Mouse (Mus musculus): ENCODE results near the gene Frmd4a. TPM values are rescaled to one million over a fixed set of nuclear protein-coding genes. Genes with fewer than 3 reads are reported as not detected.
"Not testable (repeated sequence)": the region's sequence is repeated elsewhere in the genome, so short reads cannot be mapped to it uniquely, and the experiment has no call there.

The Frmd4a gene
- polyA plus RNA-seq, 1 experiment from 2014 or later = 16.7 TPM

GRCm38 (mm10) chr2:4332441-4332840 lies 314.9 kb downstream of the Frmd4a start:
- Histone ChIP-seq H3K4me3 (no peak overlapping the region), H3K27ac (no peak overlapping the region), H3K4me1 (no peaks in the 10 kb centered on the region), H3K9ac (no peak overlapping the region), H3K9me3 (replicated peaks) (no peaks in the 10 kb centered on the region), H3K36me3 (no peaks in the 10 kb centered on the region), H3K27me3 (replicated peaks) (no peaks in the 10 kb centered on the region; the same call in none of the 2 replicates), H3K4me2 (no peak overlapping the region)
- 35% methylated on average over 8 of the region's 8 CpGs for WGBS (ENCODE audit: insufficient replicate concordance)
- ATAC-seq = no peak

DNA sequence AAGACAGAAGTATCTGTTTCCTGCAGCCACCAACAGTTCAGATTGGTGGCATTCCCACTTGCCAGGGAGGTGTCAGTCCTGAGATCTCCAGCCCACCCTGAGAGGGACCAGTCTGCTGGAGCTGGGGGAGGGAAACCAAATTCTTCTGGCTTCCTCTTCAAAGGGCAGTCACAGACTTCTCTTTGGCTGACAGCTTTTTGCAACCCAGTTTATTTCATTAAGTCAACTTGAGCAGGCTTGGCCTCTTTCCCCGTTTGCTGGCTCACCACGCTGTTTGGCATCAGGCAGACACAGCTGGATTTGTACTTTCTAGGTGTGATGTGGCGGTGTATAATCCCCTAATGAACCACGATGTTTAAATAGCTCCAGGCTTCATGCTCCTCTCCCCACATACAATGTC lies 316.7 kb downstream of the Frmd4a start:
- ATAC-seq = no peak
- H3K4me3 ChIP-seq = no peak overlapping the region
- H3K9ac ChIP-seq = no peak overlapping the region
- no peaks in the 10 kb centered on the region for H3K36me3 ChIP-seq
- H3K9me3 ChIP-seq (replicated peaks) = no peaks in the 10 kb centered on the region
- no peak overlapping the region for H3K4me2 ChIP-seq
- no peak overlapping the region for H3K27ac ChIP-seq
- H3K4me1 ChIP-seq = no peaks in the 10 kb centered on the region
- WGBS (ENCODE audit: insufficient replicate concordance) = 30% methylated on average over 4 of the region's 4 CpGs
- no peaks in the 10 kb centered on the region; the same call in 1 of the 2 replicates for H3K27me3 ChIP-seq (replicated peaks)

- WGBS (ENCODE audit: insufficient replicate concordance) = 37% methylated on average over 5 of the region's 5 CpGs
- H3K27me3 ChIP-seq (replicated peaks) = no peaks in the 10 kb centered on the region; the same call in 1 of the 2 replicates
- ATAC-seq = no peak
- no peaks in the 10 kb centered on the region for H3K4me1 ChIP-seq
- H3K4me3 ChIP-seq = no peak overlapping the region
- H3K9me3 ChIP-seq (replicated peaks) = no peaks in the 10 kb centered on the region
- H3K9ac ChIP-seq = no peak overlapping the region
- H3K4me2 ChIP-seq = no peak overlapping the region
- H3K36me3 ChIP-seq = no peaks in the 10 kb centered on the region
- no peak overlapping the region for H3K27ac ChIP-seq
These were observed 317.4 kb downstream of the Frmd4a start for GRCm38 (mm10) chr2:4334936-4335335.

GRCm38 (mm10) chr2:4335881-4336280 lies 318.4 kb downstream of the Frmd4a start:
- no peak overlapping the region for H3K4me3 ChIP-seq
- H3K4me1 ChIP-seq = no peaks in the 10 kb centered on the region
- H3K9me3 ChIP-seq (replicated peaks) = no peaks in the 10 kb centered on the region
- no peak overlapping the region for H3K4me2 ChIP-seq
- ATAC-seq = no peak
- H3K9ac ChIP-seq = no peak overlapping the region
- H3K27ac ChIP-seq = no peak overlapping the region
- H3K36me3 ChIP-seq = no peaks in the 10 kb centered on the region
- WGBS (ENCODE audit: insufficient replicate concordance) = 50% methylated on average over 4 of the region's 4 CpGs
- H3K27me3 ChIP-seq (replicated peaks) = no peaks in the 10 kb centered on the region; the same call in 1 of the 2 replicates

GRCm38 (mm10) chr2:4338290-4338689 lies 320.8 kb downstream of the Frmd4a start:
- 42% methylated on average over 8 of the region's 8 CpGs for WGBS (ENCODE audit: insufficient replicate concordance)
- not testable (repeated sequence) for H3K9me3 ChIP-seq (replicated peaks); H3K27ac ChIP-seq; ATAC-seq; H3K9ac ChIP-seq; H3K4me3 ChIP-seq; H3K36me3 ChIP-seq; H3K4me2 ChIP-seq; H3K27me3 ChIP-seq (replicated peaks); H3K4me1 ChIP-seq

DNA sequence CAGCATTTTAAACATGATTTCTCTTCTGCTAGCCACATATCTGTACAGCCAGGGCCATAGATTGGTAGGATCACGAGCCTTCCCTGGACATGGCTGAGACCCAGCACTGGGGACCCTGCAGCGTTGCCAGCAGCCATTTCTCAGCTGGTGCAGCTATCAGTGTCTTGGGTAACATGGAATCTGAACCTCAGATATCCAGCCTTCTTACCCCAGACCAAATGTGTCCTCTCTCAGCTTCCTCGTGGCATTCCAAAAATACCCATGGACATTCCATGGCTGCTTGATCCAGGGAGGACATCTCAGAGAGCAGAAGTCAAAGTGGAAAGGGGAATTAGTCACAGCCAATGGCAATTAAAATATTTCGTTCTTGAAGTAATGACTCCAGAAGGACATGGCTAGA lies 321.6 kb downstream of the Frmd4a start:
- H3K27ac ChIP-seq = no peak overlapping the region
- ATAC-seq = no peak
- 43% methylated on average over 4 of the region's 4 CpGs for WGBS (ENCODE audit: insufficient replicate concordance)
- peaks cover under 1% of the 10 kb centered on the region; the same call in 1 of the 2 replicates for H3K27me3 ChIP-seq (replicated peaks)
- no peaks in the 10 kb centered on the region for H3K36me3 ChIP-seq
- no peak overlapping the region for H3K4me2 ChIP-seq
- H3K9ac ChIP-seq = no peak overlapping the region
- H3K9me3 ChIP-seq (replicated peaks) = no peaks in the 10 kb centered on the region
- H3K4me1 ChIP-seq = no peaks in the 10 kb centered on the region
- H3K4me3 ChIP-seq = no peak overlapping the region

DNA sequence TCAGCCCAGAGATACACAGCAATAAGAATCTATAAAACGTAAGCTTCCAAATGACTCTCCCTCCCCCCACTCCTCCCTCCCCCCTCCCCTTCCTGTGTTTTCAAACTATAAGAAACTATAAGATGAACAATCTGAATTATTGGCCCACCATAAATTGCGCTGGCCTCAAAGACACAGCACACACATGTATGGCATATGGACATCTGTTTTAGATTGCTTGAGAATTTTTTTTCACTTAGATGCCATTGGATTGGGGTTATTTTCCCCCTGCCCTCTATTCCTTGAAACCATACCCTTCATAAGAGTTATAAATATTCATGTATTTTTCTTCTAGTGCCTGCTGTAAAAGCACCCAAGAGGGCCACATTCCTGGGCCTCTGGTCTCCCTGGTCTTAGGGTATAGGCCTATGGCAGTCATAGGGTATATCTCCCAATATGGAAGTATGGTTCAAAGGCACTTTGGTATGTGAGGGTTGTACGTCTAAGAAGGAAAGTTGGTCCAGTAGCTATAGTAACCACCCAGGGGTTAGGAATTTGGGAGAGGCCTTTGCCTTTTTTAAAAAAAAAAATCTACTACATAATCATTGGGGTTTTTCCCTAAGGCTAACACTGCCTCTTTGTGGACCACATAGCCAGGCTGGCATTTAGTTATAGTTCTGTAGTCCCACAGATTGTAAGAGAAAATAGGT lies 322.2 kb downstream of the Frmd4a start:
- no peak overlapping the region for H3K27ac ChIP-seq
- ATAC-seq = no peak
- 71% methylated on average over 3 of the region's 3 CpGs for WGBS (ENCODE audit: insufficient replicate concordance)

GRCm38 (mm10) chr2:4340378-4340777 lies 322.9 kb downstream of the Frmd4a start:
- Histone ChIP-seq H3K9ac (no peak overlapping the region), H3K36me3 (no peaks in the 10 kb centered on the region), H3K4me1 (no peaks in the 10 kb centered on the region), H3K27ac (no peak overlapping the region), H3K4me3 (no peak overlapping the region), H3K27me3 (replicated peaks) (peaks cover 3% of the 10 kb centered on the region; the same call in 1 of the 2 replicates), H3K4me2 (no peak overlapping the region), H3K9me3 (replicated peaks) (no peaks in the 10 kb centered on the region)
- 74% methylated on average over 10 of the region's 10 CpGs for WGBS (ENCODE audit: insufficient replicate concordance)
- ATAC-seq = no peak

More for the DNA sequence above, 322.2 kb downstream of the Frmd4a start:
- Histone ChIP-seq H3K4me3 (no peak overlapping the region), H3K27me3 (replicated peaks) (peaks cover 3% of the 10 kb centered on the region; the same call in 1 of the 2 replicates), H3K36me3 (no peaks in the 10 kb centered on the region), H3K9me3 (replicated peaks) (no peaks in the 10 kb centered on the region), H3K4me2 (no peak overlapping the region), H3K9ac (no peak overlapping the region), H3K4me1 (no peaks in the 10 kb centered on the region)

- H3K9me3 ChIP-seq (replicated peaks) = no peaks in the 10 kb centered on the region
- WGBS (ENCODE audit: insufficient replicate concordance) = 29% methylated on average over 1 of the region's 1 CpGs
These were observed 323.6 kb downstream of the Frmd4a start for GRCm38 (mm10) chr2:4341141-4341540.

GRCm38 (mm10) chr2:4342005-4342404 lies 324.5 kb downstream of the Frmd4a start:
- Histone ChIP-seq H3K4me3 (no peak overlapping the region), H3K4me2 (no peak overlapping the region), H3K27ac (no peak overlapping the region), H3K4me1 (peaks cover 10% of the 10 kb centered on the region), H3K9ac (no peak overlapping the region), H3K27me3 (replicated peaks) (peaks cover 3% of the 10 kb centered on the region; the same call in 1 of the 2 replicates), H3K9me3 (replicated peaks) (no peaks in the 10 kb centered on the region), H3K36me3 (no peaks in the 10 kb centered on the region)
- no peak for ATAC-seq
- WGBS (ENCODE audit: insufficient replicate concordance) = 68% methylated on average over 7 of the region's 7 CpGs

More at GRCm38 (mm10) chr2:4341141-4341540, 323.6 kb downstream of the Frmd4a start:
- H3K4me1 ChIP-seq = 0 out of 2 replicates have a peak, but pooled peaks cover 2% of the 10 kb centered on the region
- no peak overlapping the region for H3K9ac ChIP-seq
- H3K36me3 ChIP-seq = no peaks in the 10 kb centered on the region
- no peak overlapping the region for H3K4me2 ChIP-seq
- no peak overlapping the region for H3K27ac ChIP-seq
- H3K27me3 ChIP-seq (replicated peaks) = peaks cover 3% of the 10 kb centered on the region; the same call in 1 of the 2 replicates
- no peak for ATAC-seq
- no peak overlapping the region for H3K4me3 ChIP-seq

DNA sequence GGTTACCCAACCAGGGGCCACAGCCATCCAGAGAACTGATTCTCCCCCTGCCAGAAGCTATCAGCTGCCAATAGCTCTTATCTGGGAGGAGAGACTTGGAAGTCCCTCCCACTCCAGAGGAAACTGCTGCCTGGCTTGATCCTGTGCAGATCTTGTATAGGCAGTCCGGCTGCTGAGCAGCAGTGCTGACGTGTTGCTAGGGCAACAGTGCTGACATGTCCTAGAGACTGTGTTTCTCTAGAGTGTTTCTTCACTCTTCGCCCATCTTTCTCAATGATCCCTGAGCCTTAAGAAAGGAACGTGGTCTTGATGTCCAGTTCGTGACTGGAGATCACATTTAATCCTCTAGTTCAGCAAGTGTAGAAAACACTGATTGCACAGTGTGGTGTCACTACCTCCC lies 326.9 kb downstream of the Frmd4a start:
- no peak overlapping the region for H3K4me2 ChIP-seq
- H3K9ac ChIP-seq = no peak overlapping the region
- H3K4me3 ChIP-seq = no peak overlapping the region
- no peaks in the 10 kb centered on the region for H3K9me3 ChIP-seq (replicated peaks)
- ATAC-seq = no peak
- H3K27me3 ChIP-seq (replicated peaks) = peaks cover 3% of the 10 kb centered on the region; the same call in 1 of the 2 replicates
- 64% methylated on average over 5 of the region's 5 CpGs for WGBS (ENCODE audit: insufficient replicate concordance)
- no peaks in the 10 kb centered on the region for H3K36me3 ChIP-seq
- H3K27ac ChIP-seq = no peak overlapping the region
- H3K4me1 ChIP-seq = peaks cover 24% of the 10 kb centered on the region

DNA sequence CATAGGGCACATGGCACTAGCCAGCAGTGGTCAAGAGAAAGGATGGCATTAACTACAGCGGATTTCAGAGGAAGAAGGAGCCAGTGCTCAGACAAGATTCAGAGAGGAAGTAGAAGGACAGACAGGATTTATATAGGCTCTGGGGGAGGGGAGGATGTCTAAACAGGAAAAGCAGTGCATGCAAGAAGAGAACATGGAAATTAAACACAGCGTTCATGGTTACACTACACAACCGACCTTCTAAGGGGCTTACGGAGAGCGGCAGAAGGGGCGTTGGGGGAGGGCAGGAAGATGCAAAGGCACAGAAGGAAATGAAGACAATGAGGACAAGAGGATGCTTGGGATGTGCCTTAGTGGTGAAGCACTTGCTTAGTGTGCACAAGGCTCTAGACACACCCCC lies 328.7 kb downstream of the Frmd4a start:
- no peak overlapping the region for H3K27ac ChIP-seq
- H3K36me3 ChIP-seq = no peaks in the 10 kb centered on the region
- 16% methylated on average over 6 of the region's 6 CpGs for WGBS (ENCODE audit: insufficient replicate concordance)
- no peak overlapping the region for H3K4me3 ChIP-seq
- no peak overlapping the region for H3K4me2 ChIP-seq
- no peaks in the 10 kb centered on the region for H3K9me3 ChIP-seq (replicated peaks)
- H3K27me3 ChIP-seq (replicated peaks) = peaks cover 3% of the 10 kb centered on the region; the same call in 1 of the 2 replicates
- ATAC-seq = no peak
- peaks cover 24% of the 10 kb centered on the region for H3K4me1 ChIP-seq
- no peak overlapping the region for H3K9ac ChIP-seq

All from liver, embryonic 12.5 days (tissue).